Mouse (Mus musculus): Measurements from ENCODE around the gene Sh2d6.
"Not testable (repeated sequence)": the region's sequence is repeated elsewhere in the genome, so short reads cannot be mapped to it uniquely, and the experiment has no call there.

The Sh2d6 gene

GRCm38 (mm10) chr6:72492892-72493291, 28.6 kb downstream of the Sh2d6 start:
- no peak for DNase-seq

- no peak for DNase-seq
Measured at GRCm38 (mm10) chr6:72491151-72491550, 30.4 kb downstream of the Sh2d6 start.

GRCm38 (mm10) chr6:72489534-72489933, 32.0 kb downstream of the Sh2d6 start:
- no peak for DNase-seq

- DNase-seq: no peak
Measured at GRCm38 (mm10) chr6:72488850-72489249, 32.7 kb downstream of the Sh2d6 start.

GRCm38 (mm10) chr6:72487282-72487681, 34.2 kb downstream of the Sh2d6 start:
- DNase-seq: no peak

GRCm38 (mm10) chr6:72486307-72486706, 35.2 kb downstream of the Sh2d6 start:
- no peak for DNase-seq

GRCm38 (mm10) chr6:72484887-72485286, 36.6 kb downstream of the Sh2d6 start:
- no peak for DNase-seq

GRCm38 (mm10) chr6:72482156-72482555, 39.4 kb downstream of the Sh2d6 start:
- DNase-seq: no peak

GRCm38 (mm10) chr6:72480422-72480702, 41.1 kb downstream of the Sh2d6 start:
- DNase-seq: no peak

- no peak for DNase-seq
Measured at GRCm38 (mm10) chr6:72479645-72480421, 41.7 kb downstream of the Sh2d6 start.

- not testable (repeated sequence) for DNase-seq
Measured at GRCm38 (mm10) chr6:72478691-72479090, 42.8 kb downstream of the Sh2d6 start.

GRCm38 (mm10) chr6:72477621-72478020, 43.9 kb downstream of the Sh2d6 start:
- DNase-seq: no peak

- no peak for DNase-seq
Measured at GRCm38 (mm10) chr6:72476836-72477235, 44.7 kb downstream of the Sh2d6 start.

GRCm38 (mm10) chr6:72475221-72475985, 46.1 kb downstream of the Sh2d6 start:
- DNase-seq: peak; percentile 35

GRCm38 (mm10) chr6:72473264-72474041, 48.1 kb downstream of the Sh2d6 start:
- no peak for DNase-seq

- no peak for DNase-seq
Measured at GRCm38 (mm10) chr6:72466171-72466570, 55.3 kb downstream of the Sh2d6 start.

GRCm38 (mm10) chr6:72465361-72466157, 55.9 kb downstream of the Sh2d6 start:
- no peak for DNase-seq
